Mouse (Mus musculus) heart, embryonic 16.5 days (tissue): ENCODE results near the gene Ino80e. TPM values are rescaled to one million over a fixed set of nuclear protein-coding genes. Genes with fewer than 3 reads are reported as not detected.

Experiments used
- ATAC-seq: fragments of 200-750 bp; cut with Nextera tagmentation; replicated peaks from 2 replicates; pipeline ENCODE4 v1.8.0; 2017; ENCODE audit warnings: moderate number of reproducible peaks; ENCODE audit not compliant: insufficient read depth, low FRiP score; ENCODE audit errors: extremely low read depth
- H3K27ac ChIP-seq: fragments of 300-500 bp; sonication (generic); 2 replicates; pipeline ENCODE4 v1.5.1; 2014; ENCODE audit warnings: mild to moderate bottlenecking, low read length, control low read depth, moderate library complexity
- H3K27me3 ChIP-seq: fragments of 300-500 bp; sonication (generic); 2 replicates; pipeline ENCODE4 v1.6.1; 2014; ENCODE audit warnings: low read length, mixed read lengths; ENCODE audit not compliant: control insufficient read depth, insufficient read depth
- H3K36me3 ChIP-seq: fragments of 300-500 bp; sonication (generic); 2 replicates; pipeline ENCODE4 v1.6.1; 2014; ENCODE audit not compliant: control insufficient read depth, insufficient read depth
- H3K4me1 ChIP-seq: fragments of 300-500 bp; sonication (generic); 2 replicates; pipeline ENCODE4 v1.6.1; 2014; ENCODE audit warnings: low read length, mixed read lengths; ENCODE audit not compliant: control insufficient read depth, insufficient read depth
- H3K4me2 ChIP-seq: fragments of 300-500 bp; sonication (generic); 2 replicates; pipeline ENCODE4 v1.6.1; 2014; ENCODE audit warnings: low read depth, mild to moderate bottlenecking, control low read depth, low read length
- H3K4me3 ChIP-seq: fragments of 300-500 bp; sonication (generic); 2 replicates; pipeline ENCODE4 v1.5.1; 2014; ENCODE audit warnings: mild to moderate bottlenecking, control low read depth, low read length
- H3K9ac ChIP-seq: fragments of 300-500 bp; sonication (generic); 2 replicates; pipeline ENCODE4 v1.6.1; 2014; ENCODE audit warnings: low read length, control low read depth
- H3K9me3 ChIP-seq: fragments of 300-500 bp; sonication (generic); replicated peaks from 2 replicates; pipeline ENCODE4 v1.6.1; 2016; ENCODE audit warnings: low read length; ENCODE audit not compliant: control insufficient read depth
- WGBS: fragments of 180-500 bp; shearing (Covaris S2); extraction: QIAGEN DNeasy Blood & Tissue Kit; methylation state at CpG from one replicate; pipeline ENCODE4 v1.1.7; 2014; 5-methylcytosine and 5-hydroxymethylcytosine counted together
- polyA plus RNA-seq: library from polyadenylated mRNA; unstranded; fragments of >200 nt; fragmentation: Nextera tagmentation; extraction: Ambion mirVana; gene quantifications from 2 replicates; pipeline ENCODE4 v1.2.1, GENCODE M21; 2015

The Ino80e gene
- polyA plus RNA-seq, 1 experiment from 2014 or later, result 50.5 TPM

DNA sequence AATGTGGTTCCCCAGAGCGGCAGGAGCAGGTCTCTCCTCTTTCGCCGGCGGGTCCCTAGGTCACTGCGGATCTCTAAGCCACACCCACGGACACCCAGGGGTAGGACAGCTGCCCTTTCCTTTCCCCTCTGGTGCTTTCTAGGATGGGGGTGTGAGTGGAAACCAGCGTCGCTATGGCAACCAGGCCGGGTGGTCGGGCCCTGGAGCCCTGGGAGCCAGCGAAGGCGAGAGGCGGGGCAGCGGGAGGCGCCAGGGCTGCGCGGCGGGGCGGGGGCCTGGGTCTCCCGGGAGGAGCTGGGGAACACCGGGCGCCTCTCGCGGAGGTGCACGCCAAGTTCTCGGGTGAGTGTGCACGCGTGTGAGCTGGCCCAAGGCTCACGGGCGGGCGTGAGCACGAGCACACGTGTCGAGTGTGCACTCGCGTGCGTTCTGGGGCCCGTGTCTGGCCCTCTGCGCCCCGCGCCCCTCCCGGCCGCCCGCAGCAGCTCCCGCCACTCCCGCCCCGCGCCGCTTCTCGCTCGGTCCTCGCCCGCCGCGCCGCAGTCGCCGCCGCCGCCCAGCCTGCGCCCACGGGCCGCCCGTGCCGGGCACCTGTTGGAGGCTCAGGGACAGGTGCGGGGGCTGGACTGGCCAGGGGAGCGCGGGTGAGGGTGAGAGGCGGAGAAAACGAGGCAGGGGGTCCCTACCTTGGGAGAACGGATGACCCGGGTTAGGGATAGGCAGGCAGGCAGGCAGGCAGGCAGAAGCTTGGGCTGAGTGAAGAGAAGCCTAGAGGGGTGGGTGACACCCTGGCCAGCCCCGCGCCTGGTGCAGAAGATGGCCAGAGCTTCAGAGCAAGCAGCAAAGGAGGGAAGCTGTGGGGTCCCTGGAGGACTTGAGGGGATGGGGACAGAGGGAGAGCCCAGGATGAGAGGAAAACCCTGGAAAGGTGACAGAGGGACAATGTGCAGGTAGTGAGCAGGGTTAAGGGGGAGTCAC is 14.5 kb downstream of the Ino80e start:
- Histone ChIP-seq H3K36me3 (peaks cover 7% of the 10 kb centered on the region), H3K27ac (no peak overlapping the region), H3K9me3 (no peaks in the 10 kb centered on the region), H3K27me3 (peaks cover 28% of the 10 kb centered on the region), H3K4me2 (peak overlapping the region; percentile 95), H3K9ac (peak overlapping the region; percentile 62), H3K4me3 (peak overlapping the region; percentile 59), H3K4me1 (0 out of 2 replicates have a peak, but pooled peaks cover 6% of the 10 kb centered on the region)
- WGBS, result under 1% methylated on average over 73 of the region's 74 CpGs
- ATAC-seq, result no peak

DNA sequence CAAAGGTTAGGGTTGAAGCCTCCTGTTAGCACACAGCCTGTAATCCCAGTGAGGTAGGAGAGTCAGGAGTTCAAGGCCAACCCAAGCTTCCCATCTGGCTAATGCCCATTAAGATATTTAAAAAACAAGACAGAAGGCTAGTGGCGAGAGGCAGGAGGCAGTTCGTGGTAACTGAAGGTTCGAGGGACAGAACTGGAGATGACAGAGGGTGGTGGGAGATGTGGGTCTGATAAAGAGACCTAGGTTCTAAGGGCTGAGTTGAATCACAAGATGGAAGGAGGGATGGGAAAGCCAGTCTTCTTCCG is 15.1 kb downstream of the Ino80e start, which contains the start of gene Doc2a:
TSS of gene Doc2a (plus strand) at position 301 of the 305 bp plus-strand sequence.
- H3K9me3 ChIP-seq, result no peaks in the 10 kb centered on the region
- 0 out of 2 replicates have a peak, but pooled peaks cover 6% of the 10 kb centered on the region for H3K4me1 ChIP-seq
- no peak within 1 kb of the TSS for H3K27ac ChIP-seq
- 37% methylated on average over 4 of the region's 4 CpGs for WGBS
- peak within 1 kb of the TSS; percentile 59 for H3K4me3 ChIP-seq
- peak within 1 kb of the TSS; percentile 95 for H3K4me2 ChIP-seq
- peak within 1 kb of the TSS; percentile 62 for H3K9ac ChIP-seq
- peaks cover 28% of the 10 kb centered on the region for H3K27me3 ChIP-seq
- peaks cover 3% of the 10 kb centered on the region for H3K36me3 ChIP-seq
- ATAC-seq, result no peak

DNA sequence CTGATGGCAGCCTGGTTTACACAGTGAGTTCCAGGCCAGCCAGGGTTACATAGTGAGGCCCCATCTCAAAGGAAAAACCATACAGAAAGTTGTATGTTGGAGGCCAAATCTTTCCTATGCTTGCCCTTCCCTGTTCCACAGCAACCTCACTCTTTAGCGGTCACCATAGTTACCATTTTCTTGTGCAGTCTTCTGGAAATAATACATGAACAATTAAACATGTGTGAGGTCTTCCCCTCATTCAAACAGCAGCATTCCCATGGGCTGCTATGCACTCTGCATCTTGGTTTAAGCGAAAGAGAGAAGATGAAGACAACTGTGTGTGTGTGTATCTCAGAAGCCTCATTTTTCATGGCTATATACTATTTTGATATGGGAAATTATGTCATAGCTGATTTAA is 16.7 kb downstream of the Ino80e start:
- Histone ChIP-seq H3K4me2 (no peak overlapping the region), H3K9me3 (peaks cover 4% of the 10 kb centered on the region), H3K4me1 (0 out of 2 replicates have a peak, but pooled peaks cover 6% of the 10 kb centered on the region), H3K4me3 (no peak overlapping the region), H3K36me3 (no peaks in the 10 kb centered on the region), H3K27ac (no peak overlapping the region), H3K27me3 (peaks cover 28% of the 10 kb centered on the region), H3K9ac (no peak overlapping the region)
- no peak for ATAC-seq
- WGBS, result 88% methylated on average over 2 of the region's 2 CpGs

DNA sequence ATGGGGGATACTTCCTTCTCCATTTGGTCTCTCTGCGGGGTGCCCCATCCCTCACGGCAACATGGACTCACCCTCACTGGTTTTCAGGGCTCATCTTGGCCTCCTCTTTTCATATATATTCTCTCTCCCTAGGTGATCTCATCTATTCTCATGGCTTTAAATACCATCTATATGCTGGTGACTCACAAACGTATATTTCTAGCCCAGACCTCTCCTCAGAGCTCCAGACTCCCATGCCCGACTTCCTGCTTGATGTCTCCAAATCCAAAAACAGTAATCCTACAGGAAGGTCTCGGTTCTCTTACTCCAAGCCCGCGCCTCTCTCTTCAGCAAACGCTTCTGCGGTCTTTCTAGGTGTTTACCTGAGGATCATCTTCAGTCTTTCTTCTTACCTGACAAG is 18.9 kb downstream of the Ino80e start:
- H3K4me3 ChIP-seq, result no peak overlapping the region

DNA sequence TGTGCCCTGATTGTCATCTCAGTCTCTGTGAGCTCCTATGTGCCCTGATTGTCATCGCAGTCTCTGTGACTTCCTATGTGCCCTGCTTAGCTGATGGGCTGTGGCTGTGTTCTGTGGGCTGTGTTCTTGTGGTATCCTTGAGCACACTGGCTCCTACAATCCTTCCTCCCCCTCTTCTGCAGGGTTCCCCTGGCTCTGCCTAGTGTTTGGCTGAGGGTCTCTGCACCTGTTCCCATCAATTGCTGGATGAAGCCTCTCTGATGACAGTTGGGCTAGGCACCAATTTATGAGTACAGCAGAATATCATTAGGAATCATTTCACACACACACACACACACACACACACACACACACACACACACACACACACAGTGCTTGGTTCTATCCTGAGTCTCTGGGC is 28.9 kb downstream of the Ino80e start:
- H3K4me2 ChIP-seq, result no peak overlapping the region
- 100% methylated on average over 1 of the region's 1 CpGs for WGBS
- no peak overlapping the region for H3K4me3 ChIP-seq
- ATAC-seq, result no peak
- no peak overlapping the region for H3K9ac ChIP-seq
- H3K36me3 ChIP-seq, result no peaks in the 10 kb centered on the region
- H3K27me3 ChIP-seq, result peaks cover 10% of the 10 kb centered on the region; the same call in 1 of the 2 replicates
- 0 out of 2 replicates have a peak, but pooled peaks cover 3% of the 10 kb centered on the region for H3K4me1 ChIP-seq
- H3K27ac ChIP-seq, result no peak overlapping the region
- H3K9me3 ChIP-seq, result no peaks in the 10 kb centered on the region

More for the DNA sequence above, 18.9 kb downstream of the Ino80e start:
- Histone ChIP-seq H3K9me3 (peaks cover 4% of the 10 kb centered on the region), H3K9ac (no peak overlapping the region), H3K4me2 (no peak overlapping the region), H3K27me3 (peaks cover 15% of the 10 kb centered on the region), H3K4me1 (0 out of 2 replicates have a peak, but pooled peaks cover 6% of the 10 kb centered on the region), H3K36me3 (no peaks in the 10 kb centered on the region), H3K27ac (no peak overlapping the region)
- ATAC-seq, result no peak
- WGBS, result 67% methylated on average over 9 of the region's 9 CpGs

DNA sequence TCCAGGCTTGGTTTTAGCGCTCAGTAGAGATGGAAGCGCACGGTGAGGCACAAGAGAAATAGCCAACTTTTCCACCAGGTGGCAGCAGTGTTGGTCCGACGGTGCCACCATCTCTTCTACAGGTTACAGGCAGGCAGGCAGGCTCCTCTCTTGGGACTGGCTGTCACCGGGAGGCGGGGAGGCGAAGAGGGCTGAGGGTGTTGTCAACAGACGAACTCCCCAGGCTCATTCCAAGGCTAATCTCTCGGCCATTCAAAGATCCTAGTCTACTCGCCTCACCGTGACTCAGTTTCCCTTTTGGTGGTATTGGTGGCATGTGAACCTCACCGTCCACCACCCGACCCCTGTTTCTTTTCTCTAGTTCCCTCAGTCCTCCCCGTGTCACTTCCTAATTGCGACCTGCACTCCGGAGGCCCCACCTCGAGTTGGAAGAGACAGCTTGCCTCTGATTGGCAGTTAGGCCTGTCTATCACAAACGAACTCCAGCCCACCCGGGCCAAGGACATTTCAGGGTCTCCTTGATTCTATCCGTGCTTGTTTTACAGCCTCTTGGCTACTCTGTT is 30.1 kb downstream of the Ino80e start:
- 1% methylated on average over 21 of the region's 21 CpGs for WGBS
- H3K27me3 ChIP-seq, result peaks cover 13% of the 10 kb centered on the region; the same call in 1 of the 2 replicates

DNA sequence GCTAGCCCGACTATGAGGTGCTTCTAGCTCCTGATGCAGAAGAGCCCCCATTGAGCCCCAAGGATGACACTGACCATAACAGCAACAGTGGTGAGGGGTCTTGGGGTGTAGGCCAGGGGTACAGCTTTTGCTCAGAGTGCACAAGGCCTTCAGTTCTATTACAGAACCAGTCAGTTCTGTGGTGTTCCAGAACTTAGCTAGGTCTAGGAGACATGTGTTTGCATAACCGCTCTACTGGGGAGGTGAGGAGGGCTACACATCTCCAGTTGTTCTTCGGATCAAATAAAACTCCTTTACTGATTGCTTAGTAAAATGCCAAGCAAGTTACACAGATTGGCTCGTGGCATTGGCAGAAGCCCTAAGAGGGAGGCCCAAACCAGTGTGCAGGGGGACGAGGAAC is 30.6 kb downstream of the Ino80e start, which contains the start of gene 4930451I11Rik:
TSS of gene 4930451I11Rik (minus strand) at position 101 of the 400 bp plus-strand sequence.
- 0 out of 2 replicates have a peak, but pooled peaks cover 3% of the 10 kb centered on the region for H3K4me1 ChIP-seq
- H3K27me3 ChIP-seq, result peaks cover 13% of the 10 kb centered on the region; the same call in 1 of the 2 replicates
- 0 out of 2 replicates have a peak within 1 kb of the TSS, but pooled peaks have one; percentile 14 for H3K9ac ChIP-seq
- peak within 1 kb of the TSS; percentile 45 for H3K4me3 ChIP-seq
- H3K36me3 ChIP-seq, result no peaks in the 10 kb centered on the region
- H3K4me2 ChIP-seq, result peak within 1 kb of the TSS; percentile 63
- no peak within 1 kb of the TSS for H3K27ac ChIP-seq
- no peaks in the 10 kb centered on the region for H3K9me3 ChIP-seq
- 53% methylated on average over 5 of the region's 5 CpGs for WGBS
- no peak for ATAC-seq

More for the DNA sequence above, 30.1 kb downstream of the Ino80e start:
- H3K27ac ChIP-seq, result no peak overlapping the region
- no peaks in the 10 kb centered on the region for H3K36me3 ChIP-seq
- H3K4me1 ChIP-seq, result 0 out of 2 replicates have a peak, but pooled peaks cover 3% of the 10 kb centered on the region
- H3K9me3 ChIP-seq, result no peaks in the 10 kb centered on the region
- 0 out of 2 replicates have a peak overlapping the region, but pooled peaks have one; percentile 14 for H3K9ac ChIP-seq
- H3K4me3 ChIP-seq, result peak overlapping the region; percentile 45
- H3K4me2 ChIP-seq, result peak overlapping the region; percentile 63
- ATAC-seq, result peak; percentile 83

DNA sequence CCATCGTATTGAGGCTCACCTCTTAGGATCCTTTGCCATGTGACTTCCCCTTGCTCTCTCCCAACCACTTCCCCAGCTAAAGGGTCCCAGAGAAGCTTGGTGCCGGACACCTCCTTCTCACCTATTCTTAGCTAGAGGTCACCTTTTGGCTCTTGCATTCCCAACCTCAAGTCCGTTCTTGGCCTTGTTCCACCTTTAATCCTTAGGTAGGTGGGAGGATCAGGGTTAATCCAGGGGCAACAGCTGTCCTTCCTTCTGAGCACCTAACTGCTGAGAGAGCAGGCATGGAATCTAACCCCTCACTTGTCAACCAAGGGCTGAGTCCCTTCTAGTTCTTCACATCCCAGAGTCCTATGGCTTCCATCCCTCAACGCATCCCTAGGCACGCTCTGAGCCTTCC is 36.2 kb downstream of the Ino80e start:
- 51% methylated on average over 5 of the region's 5 CpGs for WGBS

More for the DNA sequence above, 36.2 kb downstream of the Ino80e start:
- Histone ChIP-seq H3K27me3 (peaks cover 36% of the 10 kb centered on the region), H3K27ac (no peak overlapping the region), H3K4me3 (no peak overlapping the region), H3K4me2 (no peak overlapping the region), H3K4me1 (peaks cover 9% of the 10 kb centered on the region), H3K36me3 (no peaks in the 10 kb centered on the region), H3K9ac (no peak overlapping the region), H3K9me3 (no peaks in the 10 kb centered on the region)
- ATAC-seq, result no peak
